Mouse (Mus musculus) heart, adult 2 months (tissue): Measurements from ENCODE around the gene Rcn2. TPM values are rescaled to one million over a fixed set of nuclear protein-coding genes. Genes with fewer than 3 reads are reported as not detected.
"Not testable (repeated sequence)": the region's sequence is repeated elsewhere in the genome, so short reads cannot be mapped to it uniquely, and the experiment has no call there.

Source experiments
- DNase-seq, 2 experiments: peaks; one replicate each; pipeline ENCODE4 v3.0.0; 2021
- H3K27ac ChIP-seq: fragments of 200-600 bp; 2 replicates; pipeline ENCODE4 v1.8.1; 2022
- H3K27me3 ChIP-seq: fragments of 200-500 bp; 2 replicates; pipeline ENCODE4 v1.6.1; 2012; ENCODE audit warnings: mild to moderate bottlenecking, low read length, inconsistent platforms, mixed read lengths; ENCODE audit not compliant: control insufficient read depth, insufficient read depth
- H3K36me3 ChIP-seq: fragments of 200-500 bp; 2 replicates; pipeline ENCODE4 v1.6.1; 2012; ENCODE audit warnings: low read length, inconsistent platforms; ENCODE audit not compliant: control insufficient read depth, insufficient read depth
- H3K4me1 ChIP-seq: fragments of 200-500 bp; 2 replicates; pipeline ENCODE4 v1.6.1; 2011; ENCODE audit warnings: low read length; ENCODE audit not compliant: control insufficient read depth, insufficient read depth
- H3K4me3 ChIP-seq: fragments of 200-600 bp; 2 replicates; pipeline ENCODE4 v1.8.1; 2022
- H3K79me2 ChIP-seq: fragments of 200-500 bp; replicated peaks from 2 replicates; pipeline ENCODE4 v1.6.1; 2012; ENCODE audit warnings: mild to moderate bottlenecking, inconsistent platforms, low read length, moderate library complexity, mixed read lengths; ENCODE audit not compliant: control insufficient read depth, insufficient read depth
- H3K9ac ChIP-seq: fragments of 200-500 bp; 2 replicates; pipeline ENCODE4 v1.6.1; 2012; ENCODE audit warnings: low read depth, mild to moderate bottlenecking, control low read depth, inconsistent platforms, low read length, mixed read lengths
- CTCF ChIP-seq: fragments of 200-600 bp; IDR thresholded peaks from 2 replicates; pipeline ENCODE4 v1.8.1; 2022; ENCODE audit warnings: antibody characterized with exemption, mild to moderate bottlenecking, moderate library complexity
- EP300 ChIP-seq: fragments of 200-500 bp; IDR thresholded peaks from 2 replicates; pipeline ENCODE4 v1.6.1; 2011; ENCODE audit warnings: low read depth, low read length, control low read depth; ENCODE audit not compliant: insufficient read depth
- POLR2A ChIP-seq: fragments of 200-500 bp; IDR thresholded peaks from 2 replicates; pipeline ENCODE4 v1.6.1; 2011; ENCODE audit warnings: mild to moderate bottlenecking, low read depth, low read length, control low read depth; ENCODE audit not compliant: insufficient read depth
- WGBS: fragments of 180-500 bp; shearing (Covaris S2); methylation state at CpG from one replicate; pipeline ENCODE4 v1.1.7; 2018; 5-methylcytosine and 5-hydroxymethylcytosine counted together
- intact Hi-C: fragments of 180-260 bp; cut with DNase I; formaldehyde crosslinking; loops from one replicate; pipeline ENCODE4 v1.15.1; 2025
- long read RNA-seq: library from polyadenylated mRNA; stranded (forward); transcript quantifications from one replicate; pipeline ENCODE4 v2.0.0, GENCODE M21; 2021
- polyA plus RNA-seq: library from polyadenylated mRNA; depleted of rRNA; stranded (reverse); fragments of >200 nt; gene quantifications from 2 replicates; pipeline ENCODE4 v1.2.3, GENCODE M21; 2012; rRNA removed
- total RNA-seq, 2 experiments: library from RNA; stranded (reverse); gene quantifications; 2 replicates each; pipeline ENCODE4 v1.2.3; 2021

Rcn2 gene
- total RNA-seq (10 to 100 TPM; 31.0 to 31.9 TPM), polyA plus RNA-seq (17.1 and 32.4 TPM in 2 replicates)
- long read RNA-seq, transcript Rcn2-201 (7 exons, 2,024 nt): major isoform, 59 of 65 reads
- long read RNA-seq, partial matches to known transcripts: 5 of 65 reads
- long read RNA-seq, other reads (novel, unspliced or antisense): 1 of 65 reads

GRCm38 (mm10) chr9:56041372-56042180 is at the start of gene Rcn2:
Gene Rcn2, plus strand, starts transcription at chr9:56041845.
- peaks cover 10% of the 10 kb centered on the region for H3K36me3 ChIP-seq
- H3K27ac ChIP-seq: peak within 1 kb of the TSS; percentile 87
- peak; percentile 96 to 97 for DNase-seq
- intact Hi-C loops: no loop called here
- TF ChIP-seq EP300 (no peak), CTCF (peak; percentile 40), POLR2A (peak; percentile 72)
- peak within 1 kb of the TSS; percentile 88 for H3K4me3 ChIP-seq
- H3K4me1 ChIP-seq: peaks cover 2% of the 10 kb centered on the region
- H3K79me2 ChIP-seq: 0 out of 2 replicates have a peak, but pooled peaks cover 1% of the 10 kb centered on the region
- H3K9ac ChIP-seq: peak within 1 kb of the TSS; percentile 93
- WGBS: under 1% methylated on average over 48 of the region's 49 CpGs
- no peaks in the 10 kb centered on the region for H3K27me3 ChIP-seq

GRCm38 (mm10) chr9:56004679-56005078 is 37.0 kb upstream of the Rcn2 start:
- H3K27me3 ChIP-seq, intact Hi-C loops, H3K79me2 ChIP-seq, H3K36me3 ChIP-seq, H3K9ac ChIP-seq, H3K4me3 ChIP-seq, H3K4me1 ChIP-seq, H3K27ac ChIP-seq, DNase-seq: not testable (repeated sequence)
- 56% methylated on average over 1 of the region's 2 CpGs for WGBS

GRCm38 (mm10) chr9:56010450-56010849 is 31.2 kb upstream of the Rcn2 start, which contains the start of gene 4930563M21Rik:
Gene 4930563M21Rik, minus strand, starts transcription at chr9:56010550.
- Histone ChIP-seq H3K4me1 (no peaks in the 10 kb centered on the region), H3K27ac (no peak within 1 kb of the TSS), H3K36me3 (no peaks in the 10 kb centered on the region), H3K4me3 (no peak within 1 kb of the TSS), H3K79me2 (no peaks in the 10 kb centered on the region), H3K9ac (no peak within 1 kb of the TSS), H3K27me3 (no peaks in the 10 kb centered on the region)
- WGBS: 65% methylated on average over 4 of the region's 4 CpGs
- no peak for DNase-seq
- no peak for TF ChIP-seq EP300
- no peak for TF ChIP-seq POLR2A
- TF ChIP-seq CTCF: no peak
- intact Hi-C loops: no loop called here

GRCm38 (mm10) chr9:56024772-56025171 is 16.9 kb upstream of the Rcn2 start:
- H3K36me3 ChIP-seq: no peaks in the 10 kb centered on the region
- no peak for DNase-seq
- TF ChIP-seq CTCF (peak; percentile 62), EP300 (no peak)
- no peaks in the 10 kb centered on the region for H3K4me1 ChIP-seq
- intact Hi-C loops: loop anchor here (10.0 kb wide), 1 partner anchor 90 kb away; no protein-coding TSS in a partner anchor
- no peaks in the 10 kb centered on the region for H3K79me2 ChIP-seq
- no peaks in the 10 kb centered on the region for H3K27me3 ChIP-seq
- H3K4me3 ChIP-seq: no peak overlapping the region
- no peak overlapping the region for H3K9ac ChIP-seq
- no peak overlapping the region for H3K27ac ChIP-seq
- WGBS: 49% methylated on average over 2 of the region's 2 CpGs

- no peak for TF ChIP-seq POLR2A
- no peak for TF ChIP-seq CTCF
- Histone ChIP-seq H3K27me3 (no peaks in the 10 kb centered on the region), H3K79me2 (no peaks in the 10 kb centered on the region), H3K27ac (no peak overlapping the region), H3K36me3 (no peaks in the 10 kb centered on the region), H3K4me1 (no peaks in the 10 kb centered on the region), H3K9ac (no peak overlapping the region), H3K4me3 (no peak overlapping the region)
- DNase-seq: no peak
- 77% methylated on average over 16 of the region's 16 CpGs for WGBS
- intact Hi-C loops: loop anchor here (10.0 kb wide), 1 partner anchor 88 kb away; no protein-coding TSS in a partner anchor
Observed at GRCm38 (mm10) chr9:56027292-56027691, 14.4 kb upstream of the Rcn2 start.

GRCm38 (mm10) chr9:56032219-56032618 is 9.4 kb upstream of the Rcn2 start:
- intact Hi-C loops: no loop called here
- H3K4me1 ChIP-seq: no peaks in the 10 kb centered on the region
- WGBS: 55% methylated on average over 3 of the region's 3 CpGs
- no peak overlapping the region for H3K4me3 ChIP-seq
- H3K79me2 ChIP-seq: no peaks in the 10 kb centered on the region
- no peaks in the 10 kb centered on the region for H3K36me3 ChIP-seq
- H3K27ac ChIP-seq: no peak overlapping the region
- TF ChIP-seq CTCF (no peak), POLR2A (no peak), EP300 (no peak)
- no peak for DNase-seq
- no peaks in the 10 kb centered on the region for H3K27me3 ChIP-seq
- no peak overlapping the region for H3K9ac ChIP-seq
